Mouse (Mus musculus) kidney, embryonic 14.5 days (tissue): ENCODE data around the gene Cd5. TPM values are rescaled to one million over a fixed set of nuclear protein-coding genes. Genes with fewer than 3 reads are reported as not detected.
A peak's percentile ranks its signal among the peaks of the same experiment; 100 is the strongest.

Source experiments
- ATAC-seq: fragments of 200-750 bp; cut with Nextera tagmentation; 2 replicates; pipeline ENCODE4 v1.8.0; 2017; ENCODE audit warnings: moderate number of reproducible peaks, mild to moderate bottlenecking, moderate TSS enrichment, moderate library complexity; ENCODE audit not compliant: low FRiP score, low TSS enrichment
- H3K27ac ChIP-seq: fragments of 300-500 bp; sonication (generic); 2 replicates; pipeline ENCODE4 v1.5.1; 2014; ENCODE audit warnings: low read depth, mild to moderate bottlenecking, low read length, moderate library complexity, mixed read lengths
- H3K27me3 ChIP-seq: fragments of 300-500 bp; sonication (generic); 2 replicates; pipeline ENCODE4 v1.6.1; 2014; ENCODE audit warnings: mild to moderate bottlenecking, low read length; ENCODE audit not compliant: control insufficient read depth, insufficient read depth
- H3K36me3 ChIP-seq: fragments of 300-500 bp; sonication (generic); 2 replicates; pipeline ENCODE4 v1.6.1; 2014; ENCODE audit warnings: low read length, mixed read lengths; ENCODE audit not compliant: control insufficient read depth, insufficient read depth
- H3K4me1 ChIP-seq: fragments of 300-500 bp; sonication (generic); 2 replicates; pipeline ENCODE4 v1.6.1; 2014; ENCODE audit warnings: low read length, mixed read lengths; ENCODE audit not compliant: control insufficient read depth, insufficient read depth
- H3K4me2 ChIP-seq: fragments of 300-500 bp; sonication (generic); replicated peaks from 2 replicates; pipeline ENCODE4 v1.6.1; 2014; ENCODE audit warnings: low read depth, mild to moderate bottlenecking, low read length
- H3K4me3 ChIP-seq: fragments of 300-500 bp; sonication (generic); 2 replicates; pipeline ENCODE4 v1.5.1; 2014; ENCODE audit warnings: mild to moderate bottlenecking, low read length
- H3K9ac ChIP-seq: fragments of 300-500 bp; sonication (generic); 2 replicates; pipeline ENCODE4 v1.6.1; 2014; ENCODE audit warnings: low read depth, mild to moderate bottlenecking, low read length, moderate library complexity
- H3K9me3 ChIP-seq: fragments of 300-500 bp; sonication (generic); 2 replicates; pipeline ENCODE4 v1.6.1; 2016; ENCODE audit warnings: low read length; ENCODE audit not compliant: control insufficient read depth
- WGBS: fragments of 180-500 bp; shearing (Covaris S2); extraction: QIAGEN DNeasy Blood & Tissue Kit; methylation state at CpG from one replicate; pipeline ENCODE4 v1.1.7; 2014; 5-methylcytosine and 5-hydroxymethylcytosine counted together
- polyA plus RNA-seq: library from polyadenylated mRNA; unstranded; fragments of >200 nt; fragmentation: Nextera tagmentation; extraction: Ambion mirVana; gene quantifications from 2 replicates; pipeline ENCODE4 v1.2.1, GENCODE M21; 2014

The Cd5 gene
- polyA plus RNA-seq, 1 experiment from 2014 or later, result 0.46 TPM

GRCm38 (mm10) chr19:10750161-10750560 is 11.4 kb upstream of the Cd5 start:
- WGBS, result 85% methylated on average over 6 of the region's 6 CpGs
- Histone ChIP-seq H3K27me3 (no peaks in the 10 kb centered on the region), H3K27ac (no peak overlapping the region), H3K4me3 (no peak overlapping the region), H3K9ac (no peak overlapping the region), H3K4me1 (no peaks in the 10 kb centered on the region), H3K9me3 (no peaks in the 10 kb centered on the region), H3K36me3 (no peaks in the 10 kb centered on the region), H3K4me2 (no peak overlapping the region)
- ATAC-seq, result no peak

- no peak overlapping the region for H3K4me3 ChIP-seq
- 91% methylated on average over 6 of the region's 6 CpGs for WGBS
Observed at GRCm38 (mm10) chr19:10749295-10749694, 10.5 kb upstream of the Cd5 start.

GRCm38 (mm10) chr19:10748401-10749102 is 9.8 kb upstream of the Cd5 start:
- no peak overlapping the region for H3K4me2 ChIP-seq
- 73% methylated on average over 11 of the region's 11 CpGs for WGBS
- no peaks in the 10 kb centered on the region for H3K36me3 ChIP-seq
- H3K9ac ChIP-seq, result no peak overlapping the region
- no peak for ATAC-seq
- H3K4me3 ChIP-seq, result no peak overlapping the region
- H3K4me1 ChIP-seq, result no peaks in the 10 kb centered on the region
- no peak overlapping the region for H3K27ac ChIP-seq
- no peaks in the 10 kb centered on the region for H3K9me3 ChIP-seq
- no peaks in the 10 kb centered on the region for H3K27me3 ChIP-seq

More at GRCm38 (mm10) chr19:10749295-10749694, 10.5 kb upstream of the Cd5 start:
- no peak overlapping the region for H3K4me2 ChIP-seq
- H3K27ac ChIP-seq, result no peak overlapping the region
- no peaks in the 10 kb centered on the region for H3K4me1 ChIP-seq
- no peak for ATAC-seq
- H3K27me3 ChIP-seq, result no peaks in the 10 kb centered on the region
- H3K9ac ChIP-seq, result no peak overlapping the region
- H3K9me3 ChIP-seq, result no peaks in the 10 kb centered on the region
- H3K36me3 ChIP-seq, result no peaks in the 10 kb centered on the region

- no peaks in the 10 kb centered on the region for H3K36me3 ChIP-seq
- H3K9ac ChIP-seq, result no peak overlapping the region
- H3K4me2 ChIP-seq, result no peak overlapping the region
- H3K27me3 ChIP-seq, result no peaks in the 10 kb centered on the region
- ATAC-seq, result no peak
- no peak overlapping the region for H3K27ac ChIP-seq
- H3K9me3 ChIP-seq, result no peaks in the 10 kb centered on the region
- no peak overlapping the region for H3K4me3 ChIP-seq
- no peaks in the 10 kb centered on the region for H3K4me1 ChIP-seq
- WGBS, result 76% methylated on average over 6 of the region's 6 CpGs
Observed at GRCm38 (mm10) chr19:10747718-10748117, 8.9 kb upstream of the Cd5 start.

- Histone ChIP-seq H3K27me3 (no peaks in the 10 kb centered on the region), H3K4me3 (no peak overlapping the region), H3K36me3 (no peaks in the 10 kb centered on the region), H3K4me2 (no peak overlapping the region), H3K27ac (no peak overlapping the region), H3K9ac (no peak overlapping the region), H3K9me3 (no peaks in the 10 kb centered on the region), H3K4me1 (no peaks in the 10 kb centered on the region)
- 88% methylated on average over 7 of the region's 7 CpGs for WGBS
- ATAC-seq, result no peak
Observed at GRCm38 (mm10) chr19:10747182-10747581, 8.4 kb upstream of the Cd5 start.

GRCm38 (mm10) chr19:10742565-10742964 is 3.8 kb upstream of the Cd5 start:
- no peak overlapping the region for H3K4me2 ChIP-seq
- no peak overlapping the region for H3K9ac ChIP-seq
- 64% methylated on average over 3 of the region's 3 CpGs for WGBS
- no peak overlapping the region for H3K27ac ChIP-seq
- no peak overlapping the region for H3K4me3 ChIP-seq
- no peak for ATAC-seq
- 0 out of 2 replicates have a peak, but pooled peaks cover 5% of the 10 kb centered on the region for H3K4me1 ChIP-seq
- H3K27me3 ChIP-seq, result no peaks in the 10 kb centered on the region
- no peaks in the 10 kb centered on the region for H3K9me3 ChIP-seq
- H3K36me3 ChIP-seq, result no peaks in the 10 kb centered on the region

- Histone ChIP-seq H3K4me2 (no peak overlapping the region), H3K9ac (no peak overlapping the region), H3K27me3 (no peaks in the 10 kb centered on the region), H3K4me1 (0 out of 2 replicates have a peak, but pooled peaks cover 5% of the 10 kb centered on the region), H3K27ac (no peak overlapping the region), H3K4me3 (no peak overlapping the region), H3K9me3 (no peaks in the 10 kb centered on the region), H3K36me3 (no peaks in the 10 kb centered on the region)
- 83% methylated on average over 6 of the region's 6 CpGs for WGBS
- no peak for ATAC-seq
Observed at GRCm38 (mm10) chr19:10742145-10742544, 3.3 kb upstream of the Cd5 start.

- 39% methylated on average over 11 of the region's 11 CpGs for WGBS
- peak; percentile 90 for ATAC-seq
Observed at GRCm38 (mm10) chr19:10740641-10741440, 2.0 kb upstream of the Cd5 start.

GRCm38 (mm10) chr19:10739916-10740315 is 1.1 kb upstream of the Cd5 start:
- no peak for ATAC-seq
- 94% methylated on average over 4 of the region's 4 CpGs for WGBS
- H3K9me3 ChIP-seq, result no peaks in the 10 kb centered on the region

More at GRCm38 (mm10) chr19:10740641-10741440, 2.0 kb upstream of the Cd5 start:
- Histone ChIP-seq H3K4me3 (no peak overlapping the region), H3K27ac (peak overlapping the region; percentile 42; the same call in 1 of the 2 replicates), H3K27me3 (no peaks in the 10 kb centered on the region), H3K4me1 (0 out of 2 replicates have a peak, but pooled peaks cover 5% of the 10 kb centered on the region), H3K9me3 (no peaks in the 10 kb centered on the region), H3K36me3 (no peaks in the 10 kb centered on the region), H3K9ac (no peak overlapping the region), H3K4me2 (no peak overlapping the region; the same call in 1 of the 2 replicates)

More at GRCm38 (mm10) chr19:10739916-10740315, 1.1 kb upstream of the Cd5 start:
- no peak overlapping the region for H3K4me2 ChIP-seq
- no peak overlapping the region for H3K27ac ChIP-seq
- H3K27me3 ChIP-seq, result no peaks in the 10 kb centered on the region
- H3K4me1 ChIP-seq, result 0 out of 2 replicates have a peak, but pooled peaks cover 5% of the 10 kb centered on the region
- no peak overlapping the region for H3K4me3 ChIP-seq
- no peaks in the 10 kb centered on the region for H3K36me3 ChIP-seq
- H3K9ac ChIP-seq, result no peak overlapping the region
